Mouse (Mus musculus): ENCODE measurements around the gene Sh3bgrl2. TPM values are rescaled to one million over a fixed set of nuclear protein-coding genes. Genes with fewer than 3 reads are reported as not detected.

The Sh3bgrl2 gene
- polyA plus RNA-seq, 1 experiment from 2014 or later = 10.6 TPM

Other genes with a start within 250 kb of the Sh3bgrl2 start
- gene Lca5, start 107.2 kb upstream of the Sh3bgrl2 start, polyA plus RNA-seq (2015; fragmentation: Nextera tagmentation; extraction: Ambion mirVana) = 13.3 and 14.7 TPM in 2 replicates